Mouse (Mus musculus) heart, embryonic 12.5 days (tissue): ENCODE measurements at regions not wholly inside any gene's neighbourhood (a gene's known extent, or its start where the extent isn't known, plus 50 kb on each side); places are given as distances from the start of the nearest gene placed in this dataset.

Source experiments
- ATAC-seq: fragments of 200-750 bp; cut with Nextera tagmentation; 2 replicates; pipeline ENCODE4 v1.8.0; 2017; ENCODE audit warnings: moderate TSS enrichment, moderate library complexity; ENCODE audit not compliant: insufficient number of reproducible peaks, low FRiP score
- H3K27ac ChIP-seq: fragments of 300-500 bp; sonication (generic); 2 replicates; pipeline ENCODE4 v1.5.1; 2016; ENCODE audit warnings: mild to moderate bottlenecking, moderate library complexity; ENCODE audit not compliant: poor library complexity, severe bottlenecking
- H3K27me3 ChIP-seq: fragments of 300-500 bp; sonication (generic); replicated peaks from 2 replicates; pipeline ENCODE4 v1.6.1; 2016; ENCODE audit warnings: mild to moderate bottlenecking, moderate library complexity
- H3K36me3 ChIP-seq: fragments of 300-500 bp; sonication (generic); 2 replicates; pipeline ENCODE4 v1.6.1; 2016; ENCODE audit warnings: mild to moderate bottlenecking, moderate library complexity
- H3K4me1 ChIP-seq: fragments of 300-500 bp; sonication (generic); replicated peaks from 2 replicates; pipeline ENCODE4 v1.6.1; 2016; ENCODE audit warnings: mild to moderate bottlenecking
- H3K4me2 ChIP-seq: fragments of 300-500 bp; sonication (generic); 2 replicates; pipeline ENCODE4 v1.6.1; 2016; ENCODE audit warnings: mild to moderate bottlenecking, moderate library complexity
- H3K4me3 ChIP-seq: fragments of 300-500 bp; sonication (generic); 2 replicates; pipeline ENCODE4 v1.5.1; 2016; ENCODE audit warnings: mild to moderate bottlenecking
- H3K9ac ChIP-seq: fragments of 300-500 bp; sonication (generic); 2 replicates; pipeline ENCODE4 v1.6.1; 2016; ENCODE audit warnings: mild to moderate bottlenecking, moderate library complexity
- H3K9me3 ChIP-seq: fragments of 300-500 bp; sonication (generic); replicated peaks from 2 replicates; pipeline ENCODE4 v1.6.1; 2016; ENCODE audit warnings: mild to moderate bottlenecking, moderate library complexity
- WGBS: fragments of 180-500 bp; shearing (Covaris S2); methylation state at CpG from one replicate; pipeline ENCODE4 v1.1.7; 2016; 5-methylcytosine and 5-hydroxymethylcytosine counted together

DNA sequence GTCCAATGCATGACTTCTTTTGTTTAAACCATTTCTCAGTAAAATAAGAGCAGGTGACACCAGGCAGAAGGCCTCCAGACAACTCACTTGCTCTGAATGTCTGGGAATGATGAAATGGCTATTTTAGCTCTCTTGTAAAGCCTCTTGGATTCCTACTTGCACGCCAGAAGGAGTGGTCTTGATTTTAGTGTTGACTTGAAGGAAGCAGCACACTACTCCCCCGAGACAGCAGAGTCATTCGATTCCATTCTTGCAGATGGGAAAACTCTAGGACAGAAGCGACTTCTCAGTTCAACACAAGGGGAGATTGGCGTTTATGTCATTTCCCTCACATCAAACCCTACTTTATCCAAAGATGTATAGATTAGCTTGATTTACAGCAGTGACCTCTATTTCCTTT lies 157.2 kb upstream of the Avpr1a start:
- H3K27me3 ChIP-seq: no peaks in the 10 kb centered on the region
- no peak overlapping the region for H3K4me3 ChIP-seq
- H3K36me3 ChIP-seq: no peaks in the 10 kb centered on the region
- no peak overlapping the region for H3K27ac ChIP-seq
- no peaks in the 10 kb centered on the region for H3K4me1 ChIP-seq
- ATAC-seq: no peak
- no peaks in the 10 kb centered on the region for H3K9me3 ChIP-seq
- H3K9ac ChIP-seq: no peak overlapping the region
- 75% methylated on average over 5 of the region's 5 CpGs for WGBS
- H3K4me2 ChIP-seq: no peak overlapping the region

DNA sequence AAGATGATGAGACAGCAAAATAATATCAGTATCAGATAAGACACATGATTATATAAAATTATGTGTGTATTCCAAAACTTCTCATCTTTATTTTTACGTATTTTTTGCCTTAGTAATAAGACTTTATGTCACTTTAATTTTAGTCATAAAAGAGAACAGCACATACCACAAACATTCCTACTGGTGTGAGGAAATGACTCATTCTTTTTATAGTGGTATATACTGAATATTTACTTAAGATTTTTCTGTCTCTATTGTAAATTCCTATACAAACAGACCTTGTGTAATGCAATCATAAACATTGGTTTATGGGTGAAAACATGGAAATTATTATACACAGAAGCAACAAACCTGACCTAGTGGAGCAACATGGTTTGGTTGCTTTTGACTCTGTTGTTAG lies 173.4 kb upstream of the Avpr1a start:
- ATAC-seq: no peak
- no peaks in the 10 kb centered on the region for H3K36me3 ChIP-seq
- no peak overlapping the region for H3K9ac ChIP-seq
- no peaks in the 10 kb centered on the region for H3K9me3 ChIP-seq
- no peak overlapping the region for H3K4me3 ChIP-seq
- H3K27ac ChIP-seq: no peak overlapping the region
- H3K4me1 ChIP-seq: no peaks in the 10 kb centered on the region
- no peaks in the 10 kb centered on the region for H3K27me3 ChIP-seq
- no peak overlapping the region for H3K4me2 ChIP-seq
- WGBS: 61% methylated on average over 1 of the region's 1 CpGs

DNA sequence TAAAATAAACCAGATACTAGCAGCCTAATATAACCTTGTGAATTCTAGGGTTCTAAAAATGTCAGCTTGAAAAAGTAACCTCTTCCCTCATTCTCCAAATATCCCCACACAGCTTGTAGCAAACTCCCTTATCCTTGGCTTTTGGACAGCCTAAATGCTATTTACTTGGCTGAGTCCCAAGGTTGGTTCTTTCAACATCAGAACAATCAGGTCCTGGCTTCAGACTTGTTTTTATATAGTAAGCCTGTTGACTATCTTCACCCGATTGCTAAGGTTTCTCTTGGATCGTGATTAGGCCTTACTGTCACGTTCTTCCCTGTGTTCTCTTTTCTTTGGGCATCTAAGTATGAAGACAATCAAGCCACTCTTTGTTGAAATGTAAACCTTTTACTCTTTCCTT lies 174.1 kb upstream of the Avpr1a start:
- 49% methylated on average over 3 of the region's 3 CpGs for whole genome bisulfite sequencing
- Histone ChIP-seq H3K27me3 (no peaks in the 10 kb centered on the region), H3K9me3 (no peaks in the 10 kb centered on the region), H3K27ac (no peak overlapping the region), H3K4me3 (no peak overlapping the region), H3K4me1 (no peaks in the 10 kb centered on the region), H3K4me2 (no peak overlapping the region), H3K9ac (no peak overlapping the region), H3K36me3 (no peaks in the 10 kb centered on the region)
- ATAC-seq: no peak

DNA sequence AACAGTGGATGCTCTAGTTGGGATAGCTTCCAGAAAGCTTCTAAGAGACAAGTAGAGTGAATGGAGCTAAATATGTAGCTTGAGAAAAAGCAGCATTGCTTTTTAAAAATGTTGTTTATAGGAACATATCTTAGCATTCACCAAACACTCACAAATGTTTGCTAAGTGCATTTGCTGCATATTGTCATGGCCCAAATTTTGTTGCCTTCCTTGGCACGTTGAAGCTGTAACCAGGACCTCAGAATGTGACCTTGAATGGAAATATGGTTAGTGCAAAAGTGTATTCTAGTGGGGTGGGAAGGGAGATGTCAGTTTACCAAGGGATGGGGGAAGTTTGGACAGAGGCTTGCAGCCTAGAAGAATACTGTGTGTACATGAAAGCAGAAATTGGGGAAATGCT lies 166.9 kb upstream of the Rxylt1 start:
- Histone ChIP-seq H3K27me3 (no peaks in the 10 kb centered on the region), H3K9me3 (no peaks in the 10 kb centered on the region), H3K36me3 (no peaks in the 10 kb centered on the region), H3K27ac (no peak overlapping the region), H3K4me1 (no peaks in the 10 kb centered on the region), H3K4me2 (no peak overlapping the region), H3K4me3 (no peak overlapping the region), H3K9ac (no peak overlapping the region)
- ATAC-seq: no peak
- WGBS: 56% methylated on average over 1 of the region's 1 CpGs

DNA sequence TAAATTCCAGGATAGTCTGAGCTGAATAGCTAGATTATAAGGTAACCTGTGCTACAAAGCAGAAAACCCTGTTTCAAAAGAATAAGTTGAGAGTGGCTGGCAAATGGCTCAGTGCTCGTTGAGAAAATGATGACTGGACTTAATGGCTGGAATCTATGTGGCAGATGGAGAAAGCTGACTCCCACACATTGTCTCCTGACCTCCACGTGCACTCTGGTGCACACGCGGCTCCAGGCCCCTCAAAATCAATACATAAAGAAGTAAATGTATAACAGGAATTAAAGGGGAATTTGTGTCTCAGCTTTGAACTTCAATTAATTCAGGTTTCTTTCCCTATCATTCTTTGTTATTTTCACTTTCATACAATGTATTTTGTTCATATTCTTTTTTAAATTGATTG lies 162.2 kb upstream of the Rxylt1 start:
- Histone ChIP-seq H3K4me3 (no peak overlapping the region), H3K9ac (no peak overlapping the region), H3K9me3 (no peaks in the 10 kb centered on the region), H3K4me1 (no peaks in the 10 kb centered on the region), H3K36me3 (no peaks in the 10 kb centered on the region), H3K4me2 (no peak overlapping the region), H3K27me3 (no peaks in the 10 kb centered on the region), H3K27ac (no peak overlapping the region)
- ATAC-seq: no peak
- 75% methylated on average over 4 of the region's 4 CpGs for WGBS

DNA sequence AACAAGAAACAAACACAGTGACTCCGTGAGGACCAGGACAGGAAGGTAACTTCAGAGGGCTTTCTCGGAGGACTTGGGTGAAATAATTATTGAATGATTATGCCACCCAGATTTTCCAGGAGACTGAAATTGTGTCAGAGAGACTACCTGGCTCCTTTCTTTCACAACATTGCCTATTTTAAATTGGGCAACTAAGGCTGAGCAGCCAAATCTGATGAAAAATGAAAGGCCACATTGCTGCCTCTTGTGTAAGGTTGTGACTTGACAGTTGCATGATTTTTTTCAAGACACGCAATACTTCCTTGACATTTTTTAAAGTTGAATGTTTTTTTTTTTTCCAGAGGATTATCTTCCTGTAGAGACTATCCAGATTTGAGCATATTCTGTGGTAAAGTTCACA lies 161.5 kb upstream of the Rxylt1 start:
- H3K4me3 ChIP-seq: no peak overlapping the region
- H3K36me3 ChIP-seq: no peaks in the 10 kb centered on the region
- no peak overlapping the region for H3K9ac ChIP-seq
- H3K4me2 ChIP-seq: no peak overlapping the region
- no peaks in the 10 kb centered on the region for H3K4me1 ChIP-seq
- WGBS: 86% methylated on average over 3 of the region's 3 CpGs
- H3K27me3 ChIP-seq: no peaks in the 10 kb centered on the region
- ATAC-seq: no peak
- no peaks in the 10 kb centered on the region for H3K9me3 ChIP-seq
- H3K27ac ChIP-seq: no peak overlapping the region

DNA sequence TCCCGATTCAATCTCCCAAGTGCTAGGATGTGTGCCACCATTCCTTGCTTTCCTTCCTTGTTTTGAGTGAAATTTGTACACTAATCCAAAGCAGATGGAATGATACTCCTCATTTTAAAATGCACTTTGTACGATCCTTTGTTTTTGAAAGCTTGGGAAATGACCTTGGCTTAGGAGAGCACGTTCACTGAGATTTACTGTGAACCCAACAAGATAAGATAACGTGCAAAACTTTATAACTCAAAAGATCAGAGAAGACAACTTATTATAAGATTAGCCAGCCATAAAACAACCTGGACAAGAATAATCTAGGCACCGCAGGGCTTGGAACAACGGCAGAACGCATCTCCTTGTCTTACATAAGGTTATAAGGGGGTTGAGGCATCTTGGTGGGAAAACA lies 134.6 kb upstream of the Rxylt1 start:
- no peak overlapping the region for H3K4me2 ChIP-seq
- no peak overlapping the region for H3K9ac ChIP-seq
- ATAC-seq: no peak
- H3K4me3 ChIP-seq: no peak overlapping the region
- 77% methylated on average over 7 of the region's 7 CpGs for WGBS
- H3K9me3 ChIP-seq: no peaks in the 10 kb centered on the region
- H3K4me1 ChIP-seq: no peaks in the 10 kb centered on the region; the same call in 1 of the 2 replicates
- H3K36me3 ChIP-seq: no peaks in the 10 kb centered on the region
- no peaks in the 10 kb centered on the region for H3K27me3 ChIP-seq
- H3K27ac ChIP-seq: no peak overlapping the region

DNA sequence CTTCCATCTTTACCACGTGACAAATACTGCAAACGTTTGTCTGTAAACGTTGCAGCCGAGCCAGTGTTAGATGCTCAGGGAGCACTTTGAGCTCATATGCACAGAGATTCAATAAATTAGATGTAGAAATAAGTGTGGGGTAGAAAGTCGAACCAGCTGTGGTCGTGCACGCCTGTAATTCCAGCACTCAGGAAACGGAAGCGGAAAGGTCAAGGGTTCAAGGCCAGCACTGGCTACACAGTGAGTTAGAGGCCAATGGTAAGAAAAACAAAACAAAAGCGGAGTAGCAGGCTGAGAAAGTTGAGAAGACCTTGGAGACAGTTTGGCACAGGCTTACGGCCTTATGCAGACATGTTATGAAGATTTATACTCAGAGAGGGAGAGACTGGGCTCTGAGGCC lies 133.6 kb upstream of the Rxylt1 start:
- Histone ChIP-seq H3K4me1 (no peaks in the 10 kb centered on the region; the same call in 1 of the 2 replicates), H3K4me2 (no peak overlapping the region), H3K27ac (no peak overlapping the region), H3K36me3 (no peaks in the 10 kb centered on the region), H3K9ac (no peak overlapping the region), H3K9me3 (no peaks in the 10 kb centered on the region), H3K27me3 (no peaks in the 10 kb centered on the region), H3K4me3 (no peak overlapping the region)
- no peak for ATAC-seq
- 70% methylated on average over 11 of the region's 11 CpGs for WGBS

DNA sequence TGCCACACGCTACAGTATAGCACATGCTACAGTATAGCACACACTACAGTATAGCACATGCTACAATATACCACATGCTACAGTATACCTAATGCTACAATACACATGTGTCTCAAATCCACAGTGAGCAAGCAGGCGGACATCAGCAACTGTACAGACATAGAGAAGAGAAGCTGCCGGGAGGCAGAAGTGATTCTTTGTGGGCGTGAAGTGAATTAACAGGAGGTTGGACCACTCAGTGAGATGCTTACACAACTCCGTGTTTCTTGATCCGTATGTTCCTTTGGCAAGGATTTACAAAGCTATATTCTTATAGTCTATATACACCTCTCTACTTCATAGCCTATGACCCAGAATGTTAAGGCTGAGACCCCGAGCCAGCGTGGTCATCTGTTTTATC lies 128.5 kb upstream of the Rxylt1 start:
- Histone ChIP-seq H3K36me3 (no peaks in the 10 kb centered on the region), H3K27me3 (no peaks in the 10 kb centered on the region), H3K9ac (no peak overlapping the region), H3K4me1 (no peaks in the 10 kb centered on the region), H3K27ac (no peak overlapping the region), H3K4me3 (no peak overlapping the region), H3K9me3 (no peaks in the 10 kb centered on the region), H3K4me2 (no peak overlapping the region)
- 85% methylated on average over 8 of the region's 8 CpGs for WGBS
- no peak for ATAC-seq

DNA sequence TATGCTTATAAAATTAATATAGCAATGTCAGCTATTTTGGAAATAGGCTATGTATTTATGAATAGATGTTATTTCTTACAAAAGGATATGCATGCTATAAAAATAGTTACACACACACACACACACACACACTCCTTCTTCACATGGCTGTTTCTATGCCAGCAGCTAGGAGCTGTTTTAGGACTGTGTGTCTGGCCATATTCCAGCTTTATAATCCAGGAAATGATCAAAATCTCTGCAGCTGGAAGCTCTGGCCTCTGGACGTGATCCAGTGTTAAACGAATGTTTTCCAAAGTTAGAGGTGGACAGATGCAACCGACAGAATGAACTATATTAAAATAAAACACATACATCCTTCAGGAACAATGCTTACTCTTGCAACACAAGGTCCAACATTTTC lies 125.9 kb upstream of the Rxylt1 start:
- no peak overlapping the region for H3K4me3 ChIP-seq
- H3K4me2 ChIP-seq: no peak overlapping the region
- no peak overlapping the region for H3K9ac ChIP-seq
- H3K9me3 ChIP-seq: no peaks in the 10 kb centered on the region
- H3K4me1 ChIP-seq: no peaks in the 10 kb centered on the region
- no peaks in the 10 kb centered on the region for H3K36me3 ChIP-seq
- H3K27me3 ChIP-seq: no peaks in the 10 kb centered on the region
- ATAC-seq: no peak
- WGBS: 53% methylated on average over 3 of the region's 3 CpGs
- H3K27ac ChIP-seq: no peak overlapping the region

DNA sequence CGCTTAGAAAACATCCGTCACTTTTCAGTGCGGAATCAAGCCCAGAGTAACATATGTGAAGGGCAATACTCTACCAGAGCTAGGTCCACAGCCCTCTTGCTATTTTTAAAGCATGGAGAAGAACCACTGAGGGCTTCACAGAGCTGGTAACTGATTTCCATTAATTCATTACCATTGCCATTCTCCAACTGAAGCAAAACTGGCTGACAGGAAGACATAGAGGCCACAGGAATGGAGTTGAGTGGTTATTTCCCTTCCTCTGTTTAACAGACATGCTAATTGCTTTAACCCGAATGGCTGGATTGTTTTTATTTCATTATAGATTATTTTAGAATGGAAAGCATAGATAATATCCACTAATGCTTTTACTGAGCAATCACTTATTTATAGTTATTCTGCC lies 120.4 kb upstream of the Rxylt1 start:
- Histone ChIP-seq H3K9me3 (no peaks in the 10 kb centered on the region), H3K27ac (no peak overlapping the region), H3K9ac (no peak overlapping the region), H3K4me3 (no peak overlapping the region), H3K4me2 (no peak overlapping the region), H3K4me1 (no peaks in the 10 kb centered on the region), H3K36me3 (no peaks in the 10 kb centered on the region), H3K27me3 (no peaks in the 10 kb centered on the region)
- no peak for ATAC-seq
- WGBS: 78% methylated on average over 4 of the region's 4 CpGs

DNA sequence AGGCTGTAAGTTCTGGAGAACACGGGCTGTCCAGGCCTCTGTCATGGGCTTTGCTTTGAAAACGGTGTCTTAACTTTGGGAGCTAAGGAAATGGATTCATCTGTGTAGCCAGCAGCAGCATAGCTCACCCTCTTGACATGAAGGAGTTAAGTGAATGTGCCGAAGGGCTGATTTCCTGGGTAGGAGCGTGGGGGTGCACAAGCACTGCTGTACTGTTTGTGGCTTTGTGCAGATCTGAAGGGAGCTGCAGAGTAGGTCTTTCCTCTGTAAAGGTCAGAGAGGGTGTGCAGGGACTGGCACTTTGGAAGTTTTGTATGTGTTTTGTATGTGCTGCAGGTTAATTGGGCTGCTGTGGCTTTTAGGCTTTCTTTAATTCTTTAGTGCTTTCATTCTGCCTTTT lies 102.6 kb upstream of the Rxylt1 start:
- Histone ChIP-seq H3K4me1 (no peaks in the 10 kb centered on the region), H3K9ac (no peak overlapping the region), H3K27ac (no peak overlapping the region), H3K9me3 (no peaks in the 10 kb centered on the region), H3K36me3 (no peaks in the 10 kb centered on the region), H3K4me2 (no peak overlapping the region), H3K4me3 (no peak overlapping the region), H3K27me3 (no peaks in the 10 kb centered on the region)
- ATAC-seq: no peak
- 46% methylated on average over 4 of the region's 4 CpGs for WGBS
